Mouse (Mus musculus) brain, embryonic 14.5 days (tissue): ENCODE measurements around the gene Cldn1.

ENCODE experiments used
- CTCF ChIP-seq: fragments of 200-500 bp; IDR thresholded peaks from 2 replicates; pipeline ENCODE4 v1.5.1; 2012; ENCODE audit warnings: inconsistent platforms, mild to moderate bottlenecking, moderate library complexity, borderline replicate concordance; ENCODE audit not compliant: insufficient read depth, insufficient read length; ENCODE audit errors: extremely low read depth
- POLR2A ChIP-seq: fragments of 200-500 bp; IDR thresholded peaks from 2 replicates; pipeline ENCODE4 v1.6.1; 2012; ENCODE audit warnings: mild to moderate bottlenecking, inconsistent platforms, borderline replicate concordance; ENCODE audit not compliant: poor library complexity, insufficient read depth, insufficient read length, severe bottlenecking; ENCODE audit errors: extremely low read depth

GRCm38 (mm10) chr16:26348809-26349208, 22.8 kb downstream of the Cldn1 start:
- TF ChIP-seq POLR2A (no peak), CTCF (no peak)
